Comparison of ENCODE assay signal across 12 mouse cellular contexts in the genomic region with DNA sequence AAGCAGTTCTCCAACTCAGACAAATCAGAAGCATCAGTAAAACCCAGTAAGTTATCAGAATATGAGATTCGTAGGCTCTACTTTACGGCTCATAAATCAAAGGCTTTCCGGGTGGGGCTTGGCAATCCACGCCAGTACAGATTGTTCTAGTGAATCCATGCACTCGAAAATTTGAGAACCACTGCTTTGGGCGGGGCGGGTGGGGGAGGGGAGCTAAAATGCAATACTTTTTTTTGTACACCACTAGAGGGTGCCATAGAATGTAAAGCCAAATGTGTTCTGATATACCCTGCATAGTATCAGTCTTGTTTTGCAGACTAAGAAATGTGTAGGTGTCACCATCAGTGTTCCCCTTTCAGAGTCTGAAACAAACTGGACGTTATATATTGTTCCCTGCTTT. TPM values are rescaled to one million over a fixed set of nuclear protein-coding genes. Genes with fewer than 3 reads are reported as not detected.
DNase-seq lines count a peak whose midpoint lies in the region; ATAC-seq lines count a peak whose summit lies in the region.
"Had no signal": no experiment of that assay in that cellular context is flagged by ENCODE, and none has a peak within 500 bp of the region (broad histone marks: within the 10 kb centered on the region; RNA-seq: fewer than 3 reads in every experiment).

No protein-coding gene starts in this region.

- WGBS in forebrain, embryonic 14.5 days, result 76% methylated on average over 8 of the region's 8 CpGs
- WGBS in forebrain, embryonic 16.5 days, result 73% methylated on average over 8 of the region's 8 CpGs

- H3K36me3 ChIP-seq in forebrain, embryonic 14.5 days (ENCODE audit: control insufficient read depth, insufficient read depth, low read length), result no peaks in the 10 kb centered on the region
- no peaks in the 10 kb centered on the region; the same call in 1 of the 2 replicates for H3K36me3 ChIP-seq in forebrain, embryonic 16.5 days (ENCODE audit: control insufficient read depth, insufficient read depth)
- H3K36me3 ChIP-seq: lung, embryonic 15.5 days had no signal

- H3K9ac ChIP-seq in forebrain, embryonic 14.5 days (ENCODE audit: low read length), result no peak overlapping the region
- H3K9ac ChIP-seq in forebrain, embryonic 16.5 days (replicated peaks; ENCODE audit: low read depth, low read length), result no peak overlapping the region
- H3K9ac ChIP-seq: lung, embryonic 15.5 days had no signal

- H3K4me2 ChIP-seq in forebrain, embryonic 14.5 days (ENCODE audit: low read length), result no peak overlapping the region
- no peak overlapping the region for H3K4me2 ChIP-seq in forebrain, embryonic 16.5 days (ENCODE audit: low read length)
- H3K4me2 ChIP-seq: lung, embryonic 15.5 days had no signal

- H3K27me3 ChIP-seq in forebrain, embryonic 14.5 days (replicated peaks; ENCODE audit: control insufficient read depth, insufficient read depth, low read length), result no peaks in the 10 kb centered on the region
- H3K27me3 ChIP-seq in forebrain, embryonic 16.5 days (replicated peaks; ENCODE audit: control insufficient read depth, insufficient read depth, low read length), result no peaks in the 10 kb centered on the region
- H3K27me3 ChIP-seq: lung, embryonic 15.5 days had no signal

- H3K4me1 ChIP-seq in forebrain, embryonic 14.5 days (ENCODE audit: control insufficient read depth, insufficient read depth, low read length), result no peaks in the 10 kb centered on the region
- H3K4me1 ChIP-seq in forebrain, embryonic 16.5 days (replicated peaks; ENCODE audit: control insufficient read depth, insufficient read depth, low read length), result 0 out of 2 replicates have a peak, but pooled peaks cover 3% of the 10 kb centered on the region
- H3K4me1 ChIP-seq: lung, embryonic 15.5 days had no signal

- H3K27ac ChIP-seq in forebrain, embryonic 14.5 days (ENCODE audit: low read depth, low read length), result no peak overlapping the region
- no peak overlapping the region for H3K27ac ChIP-seq in forebrain, embryonic 16.5 days (ENCODE audit: low read length)
- H3K27ac ChIP-seq: lung, embryonic 15.5 days had no signal

- no peak overlapping the region for H3K4me3 ChIP-seq in forebrain, embryonic 14.5 days (ENCODE audit: low read depth, low read length)
- H3K4me3 ChIP-seq in forebrain, embryonic 16.5 days (replicated peaks; ENCODE audit: low read length), result no peak overlapping the region
- H3K4me3 ChIP-seq: erythroblast, embryonic 14.5 days; lung, embryonic 15.5 days had no signal

- peak; percentile 19 for DNase-seq in forebrain, embryonic 14.5 days (ENCODE audit: low spot score)
- DNase-seq in lung, adult 18-20 months, result peak; percentile 6 to 36
- DNase-seq in lung, postnatal 4 days, result no peak
- DNase-seq in R1 (ENCODE audit: low read depth, low spot score), result peak; percentile 21
- DNase-seq in retina, postnatal 1 day, result peak; percentile 4
- DNase-seq in urinary bladder, postnatal 10 days (ENCODE audit: low spot score), result no peak
- DNase-seq in ovary, postnatal 14 days (ENCODE audit: low spot score), result no peak
- DNase-seq: kidney, postnatal 14 days had no signal

- no peak for ATAC-seq in forebrain, embryonic 14.5 days
- no peak for ATAC-seq in forebrain, embryonic 16.5 days

- H3K9me3 ChIP-seq in forebrain, embryonic 14.5 days (replicated peaks; ENCODE audit: control insufficient read depth, low read length), result no peaks in the 10 kb centered on the region
- H3K9me3 ChIP-seq in forebrain, embryonic 16.5 days (ENCODE audit: control insufficient read depth, low read length), result no peaks in the 10 kb centered on the region
- H3K9me3 ChIP-seq: lung, embryonic 15.5 days had no signal

RNA-seq across cellular contexts. Expression of a gene that starts 1.2 kb away (rescaled TPM):
- 633 and 666 TPM in 2 replicates for polyA plus RNA-seq in forebrain, embryonic 14.5 days (2014; fragmentation: Nextera tagmentation; extraction: Ambion mirVana)
- polyA plus RNA-seq in forebrain, embryonic 16.5 days (2015; fragmentation: Nextera tagmentation; extraction: Ambion mirVana), result 581 and 603 TPM in 2 replicates

RNA-seq across cellular contexts. Expression of a gene that starts 35.3 kb away (rescaled TPM):
- polyA plus RNA-seq in forebrain, embryonic 14.5 days (2014; fragmentation: Nextera tagmentation; extraction: Ambion mirVana), result not detected in 2 replicates
- polyA plus RNA-seq in forebrain, embryonic 16.5 days (2015; fragmentation: Nextera tagmentation; extraction: Ambion mirVana), result not detected in 2 replicates
- polyA plus RNA-seq: erythroblast, embryonic 14.5 days; gonadal fat pad, adult 2 months had no signal

RNA-seq across cellular contexts. Expression of a gene that starts 36.9 kb away (rescaled TPM):
- 23.3 and 24.9 TPM in 2 replicates for polyA plus RNA-seq in forebrain, embryonic 14.5 days (2014; fragmentation: Nextera tagmentation; extraction: Ambion mirVana)
- polyA plus RNA-seq in forebrain, embryonic 16.5 days (2015; fragmentation: Nextera tagmentation; extraction: Ambion mirVana), result 21.5 and 21.7 TPM in 2 replicates
- polyA plus RNA-seq: erythroblast, embryonic 14.5 days had no signal

Comparison
In these comparisons a context has a peak if more than half of its experiments do, and no peak if none do; other contexts are left out.
1. DNase-seq: peak in forebrain, embryonic 14.5 days (single experiment), lung, adult 18-20 months (2 of 2), R1 (single experiment) and retina, postnatal 1 day (single experiment); none in lung, postnatal 4 days (0 of 2), urinary bladder, postnatal 10 days (single experiment) and ovary, postnatal 14 days (single experiment).